Mouse (Mus musculus) MN1 (cell line): Measurements from ENCODE around the gene Prnd.

Source experiments
- DNase-seq: peaks from one replicate; pipeline ENCODE4 v3.0.0-alpha.2; 2016; ENCODE audit warnings: low spot score

Gene Prnd

DNA sequence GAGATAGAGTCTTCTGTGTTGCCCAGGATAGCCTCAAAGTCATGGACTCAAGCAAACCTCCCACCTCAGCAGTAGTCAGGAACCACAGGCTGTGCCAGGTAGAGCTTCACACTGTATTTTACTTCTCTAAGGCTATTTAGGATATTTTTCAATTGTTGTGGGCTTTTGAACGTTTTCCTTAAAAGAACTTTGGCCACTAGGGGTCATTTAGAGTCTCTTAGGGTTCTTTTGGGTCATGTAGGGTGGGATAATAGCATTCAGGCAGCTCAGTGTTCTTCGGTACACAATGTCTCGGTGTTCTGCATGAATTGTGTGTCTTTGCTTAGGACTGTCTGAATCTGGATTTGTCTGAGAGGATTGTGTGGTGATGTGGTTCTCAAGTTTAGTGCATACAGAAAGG is 37.3 kb downstream of the Prnd start:
- no peak for DNase-seq

DNA sequence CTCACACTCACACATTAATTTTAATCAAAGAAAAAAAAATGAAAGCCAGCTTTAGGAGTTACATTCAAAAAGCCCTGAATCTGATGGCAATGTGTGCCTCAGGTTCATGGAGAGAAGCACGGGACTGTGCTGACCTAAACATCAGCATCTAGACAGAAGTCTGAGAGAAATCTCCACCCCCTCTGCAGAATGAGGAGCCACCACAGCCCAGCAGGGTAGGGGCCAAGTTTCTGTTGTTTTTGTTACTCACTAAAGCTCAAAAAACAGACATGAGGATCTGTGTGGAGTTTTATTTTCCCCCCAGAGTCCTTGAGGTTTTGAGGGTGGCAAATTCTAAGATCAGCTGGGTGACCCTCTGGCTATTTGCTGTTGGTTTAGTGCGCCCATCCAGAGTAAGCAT is 37.9 kb downstream of the Prnd start:
- DNase-seq: no peak

DNA sequence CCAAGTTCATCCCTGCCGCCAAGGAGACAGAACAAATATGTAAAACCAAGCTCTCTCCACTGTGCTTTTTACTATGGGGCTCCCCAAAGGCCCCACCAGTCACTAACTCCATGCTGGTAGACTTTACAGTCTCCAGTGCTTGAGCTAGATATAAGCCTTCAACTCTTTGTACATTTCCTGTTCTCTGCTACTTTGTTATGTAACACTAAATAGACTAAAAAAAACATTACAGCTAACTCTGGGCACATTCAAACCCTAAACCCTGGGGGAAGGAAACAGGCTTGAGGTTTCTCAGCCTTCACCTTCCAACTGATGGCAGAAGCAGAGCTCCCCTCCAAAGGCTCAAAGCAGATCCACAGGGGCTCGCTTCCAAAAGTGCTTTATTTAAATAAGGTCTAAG is 41.8 kb downstream of the Prnd start:
- no peak for DNase-seq

DNA sequence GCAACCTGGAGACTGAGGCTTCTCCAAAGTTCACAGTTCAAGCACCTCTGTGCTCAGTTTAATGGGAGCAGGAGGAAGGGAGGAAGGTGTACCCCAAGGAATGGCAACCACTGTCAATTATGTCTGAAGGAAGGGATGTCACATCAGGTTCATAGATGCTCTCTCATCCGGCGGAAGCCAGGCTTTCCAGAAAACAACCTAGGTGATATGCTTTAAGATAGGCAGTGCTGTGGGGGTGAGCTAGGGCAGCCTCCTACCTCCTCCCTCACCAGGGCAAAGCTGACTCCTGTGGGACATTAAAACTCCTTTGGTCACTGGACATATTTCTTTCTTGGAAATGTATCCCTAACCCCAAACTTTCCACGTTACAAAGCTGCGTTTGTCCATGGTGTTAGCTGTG is 42.5 kb downstream of the Prnd start:
- DNase-seq: no peak

DNA sequence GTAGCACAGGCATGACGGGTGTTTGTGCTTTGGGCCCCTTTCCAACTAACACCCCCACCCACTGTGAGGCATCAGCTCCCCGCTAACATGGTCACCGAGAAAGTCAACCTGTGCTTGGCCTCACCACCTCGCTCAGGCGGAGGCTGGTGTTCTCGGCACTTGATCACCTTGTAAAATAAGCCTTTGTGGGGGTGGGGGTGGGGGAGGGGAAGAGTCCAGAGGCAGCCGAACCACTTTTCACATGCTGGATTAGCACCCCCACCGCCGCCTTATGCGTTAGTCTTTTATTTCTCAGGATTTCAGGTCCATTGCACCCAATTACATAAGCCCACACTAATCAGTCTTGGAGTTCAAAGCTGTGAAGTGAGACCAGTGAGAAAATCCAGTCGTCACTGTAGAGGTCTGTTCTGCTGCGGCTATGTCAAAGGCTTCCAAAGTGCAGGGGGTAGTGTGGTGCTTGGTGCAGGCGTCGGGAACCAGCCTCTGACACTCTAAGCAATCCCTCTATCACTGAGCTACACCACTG is 43.0 kb downstream of the Prnd start:
- no peak for DNase-seq

DNA sequence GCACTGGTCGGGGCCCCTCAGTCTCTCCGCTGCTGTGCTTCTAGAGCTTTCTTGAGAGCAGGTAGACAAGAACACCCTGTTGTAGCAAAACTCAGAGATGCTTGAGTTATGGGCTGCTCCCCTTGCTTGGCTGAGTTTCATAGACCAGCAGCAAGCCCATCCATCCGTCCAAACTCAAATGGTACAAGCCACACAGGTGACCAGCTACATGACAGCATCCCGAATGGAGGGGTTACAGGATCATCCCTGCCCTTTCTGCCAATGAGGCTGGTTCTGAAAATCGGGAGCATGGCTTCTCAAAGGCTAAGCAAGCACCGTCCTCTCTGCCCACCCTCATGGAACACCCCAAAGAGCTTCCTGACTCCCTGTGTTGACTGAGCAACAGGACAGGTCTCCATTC is 44.3 kb downstream of the Prnd start:
- DNase-seq: no peak

DNA sequence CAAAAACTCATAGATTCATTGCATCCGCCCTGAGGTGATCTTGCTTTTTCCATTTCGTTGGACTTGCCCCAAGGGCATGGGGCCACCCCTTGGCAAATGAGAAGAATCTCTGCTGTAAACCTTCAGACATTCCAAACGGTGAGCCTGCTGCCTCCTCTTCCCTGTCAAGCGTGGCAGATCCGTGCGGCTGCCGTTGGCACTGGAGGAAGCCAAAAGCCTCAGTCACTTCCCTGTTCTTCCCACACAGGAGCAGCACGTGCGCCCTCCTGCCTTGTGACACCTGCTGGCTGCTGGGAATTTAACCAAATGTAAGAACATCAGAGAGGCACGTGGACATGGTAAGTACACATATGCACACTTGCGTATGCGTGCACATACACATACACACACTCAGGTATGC is 45.1 kb downstream of the Prnd start:
- no peak for DNase-seq

DNA sequence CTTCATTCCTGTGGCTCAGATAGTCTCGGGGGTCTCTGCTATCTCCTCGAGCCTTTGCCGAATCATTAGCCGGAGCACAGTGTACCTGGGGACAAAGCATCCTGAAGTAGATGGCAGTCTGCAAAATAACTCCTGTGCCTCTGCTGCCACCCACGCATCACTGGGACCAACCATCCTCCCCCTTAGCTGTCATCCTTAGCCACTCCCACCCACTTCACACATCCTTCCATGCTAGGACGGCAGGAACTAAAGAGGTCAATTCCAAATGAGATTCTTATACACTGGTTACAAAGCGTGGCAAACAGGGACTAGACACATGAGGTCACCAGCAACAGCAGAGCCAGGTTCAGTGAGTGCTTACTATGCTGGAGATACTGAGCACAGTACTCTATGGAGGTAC is 45.7 kb downstream of the Prnd start:
- no peak for DNase-seq

DNA sequence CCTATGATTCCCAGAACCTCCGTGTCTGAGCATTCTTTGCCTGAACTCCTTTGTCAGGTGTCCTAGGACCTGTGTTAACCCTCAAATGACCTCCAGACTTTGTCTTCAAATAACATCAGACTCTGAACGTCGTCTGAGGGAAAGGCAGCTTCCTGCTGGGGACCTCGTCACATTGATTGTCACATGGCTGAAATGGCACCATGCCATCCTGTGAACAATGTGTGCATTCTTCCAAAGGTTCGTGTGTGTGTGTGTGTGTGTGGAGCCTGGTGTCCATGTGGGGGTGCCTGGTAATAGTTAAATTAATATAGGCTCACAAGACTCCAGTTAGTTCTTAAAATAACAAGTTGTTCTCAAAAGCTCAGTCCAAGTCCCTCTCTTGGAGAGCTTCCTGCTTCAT is 46.7 kb downstream of the Prnd start:
- DNase-seq: no peak

DNA sequence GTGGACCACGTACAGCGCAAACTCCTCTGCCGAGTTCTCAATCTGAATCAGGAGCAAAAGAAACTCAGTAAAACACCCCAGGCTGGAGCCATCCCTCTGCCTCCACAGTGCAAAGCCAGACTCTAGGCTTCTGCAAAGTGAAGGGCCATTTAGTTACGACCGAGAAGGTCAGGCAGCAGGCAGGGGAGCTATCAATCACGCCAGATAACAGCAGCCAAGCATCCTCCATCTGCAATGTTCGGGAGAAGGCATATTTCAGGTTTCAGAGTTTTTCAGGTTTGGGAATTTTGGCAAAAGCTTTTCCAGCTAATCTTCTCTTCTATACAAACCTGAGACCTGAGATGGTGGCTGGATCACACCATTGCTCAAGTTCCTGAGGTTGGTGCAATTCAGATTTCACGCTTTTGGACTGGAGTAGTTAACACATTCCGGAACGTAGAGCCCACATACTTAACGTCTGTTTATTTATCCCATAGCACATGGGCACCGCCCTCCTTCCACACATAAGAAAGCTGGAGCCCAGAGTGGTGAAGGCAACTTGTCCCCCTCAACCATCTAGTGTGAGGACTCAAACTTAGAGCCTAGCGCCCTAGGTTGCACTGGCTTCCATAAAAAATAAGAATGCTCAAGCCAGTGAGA is 51.2 kb downstream of the Prnd start:
- no peak for DNase-seq

DNA sequence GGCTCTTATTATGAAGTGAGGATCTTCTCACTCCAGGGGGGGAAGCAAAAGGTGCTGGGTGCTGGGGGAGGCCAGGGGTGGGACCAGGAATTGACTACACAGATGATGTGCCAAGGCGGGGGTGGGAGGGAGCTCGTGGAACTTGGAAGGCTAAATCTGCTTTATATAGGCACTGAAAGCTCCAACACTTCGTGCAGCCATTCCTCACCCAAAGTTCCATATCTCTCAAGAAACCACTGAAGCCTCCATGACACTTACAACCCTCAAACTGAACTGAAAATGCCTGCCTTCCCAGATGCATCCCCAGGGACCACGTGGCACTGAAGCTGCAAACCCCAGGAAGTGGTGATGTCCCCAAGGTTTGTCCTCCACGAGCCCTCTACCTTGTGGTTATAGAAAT is 53.3 kb downstream of the Prnd start:
- no peak for DNase-seq

DNA sequence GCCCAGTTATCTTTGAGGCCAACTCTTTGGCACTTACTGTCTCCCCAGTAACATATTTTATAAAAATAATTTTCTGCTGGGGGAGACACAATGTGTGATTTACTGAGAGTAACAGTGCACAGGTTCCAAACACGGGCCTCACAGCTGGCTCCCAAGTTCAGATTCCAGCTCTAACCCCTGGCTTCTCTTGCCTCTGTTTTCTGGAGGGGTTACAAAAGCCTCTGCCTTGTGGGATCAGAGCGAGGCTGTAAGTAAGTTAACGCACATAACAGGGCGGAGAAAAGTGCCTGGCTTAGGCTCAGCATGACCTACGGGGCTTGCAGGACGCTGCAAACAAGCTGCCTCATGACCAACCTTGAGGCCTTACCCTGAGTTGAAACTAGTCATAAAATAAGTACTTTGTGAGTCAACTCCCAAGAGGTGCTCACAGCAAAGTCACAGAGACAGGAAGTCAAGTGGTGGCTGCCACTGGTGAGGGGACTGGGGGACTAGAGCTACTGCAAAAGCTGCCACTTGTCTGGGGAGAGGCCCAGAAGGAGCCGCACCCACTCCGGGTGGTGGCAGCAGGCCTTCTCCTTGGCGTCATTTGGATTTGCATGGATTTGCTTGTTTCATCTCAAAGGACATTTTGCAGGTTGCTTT is 54.0 kb downstream of the Prnd start:
- DNase-seq: no peak

DNA sequence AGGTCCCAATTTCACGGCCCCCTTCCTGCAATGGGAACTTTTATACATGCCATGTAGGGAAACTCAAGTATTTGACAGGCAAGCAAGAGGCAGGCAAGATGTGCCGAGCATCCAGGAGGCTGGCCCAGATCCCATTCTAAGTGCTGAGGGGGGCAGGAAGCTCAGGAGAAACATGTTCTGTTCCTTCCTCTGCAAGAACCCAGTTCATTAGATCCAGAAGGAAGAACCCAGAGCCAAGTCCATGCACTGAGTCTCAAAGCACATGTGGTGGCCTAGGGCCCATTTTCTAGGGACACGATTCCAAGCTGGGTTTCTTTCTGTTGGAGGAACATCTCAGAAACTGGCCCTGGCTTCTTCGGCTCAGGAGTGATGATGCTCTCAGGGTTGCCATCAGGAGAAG is 54.8 kb downstream of the Prnd start:
- no peak for DNase-seq
